Mouse (Mus musculus): Measurements from ENCODE around the gene Nmur1.

GRCm38 (mm10) chr1:86439487-86440170 lies 13.6 kb upstream of the Nmur1 start:
- no peak for TF ChIP-seq POLR2A (IDR thresholded peaks at IDR 0.05; ENCODE audit: borderline replicate concordance, extremely low read depth, low read depth, low read length)
- no peak for TF ChIP-seq CTCF (IDR thresholded peaks at IDR 0.05; ENCODE audit: insufficient read depth, low read length)
